Mouse (Mus musculus) embryonic facial prominence, embryonic 10.5 days (tissue): ENCODE data around the gene Cst3. TPM values are rescaled to one million over a fixed set of nuclear protein-coding genes. Genes with fewer than 3 reads are reported as not detected.

Experiments used
- DNase-seq: peaks from one replicate; pipeline ENCODE4 v3.0.0-alpha.2; 2017; ENCODE audit warnings: low spot score
- H3K27ac ChIP-seq: fragments of 300-500 bp; sonication (generic); replicated peaks from 2 replicates; pipeline ENCODE4 v1.5.1; 2016; ENCODE audit warnings: mild to moderate bottlenecking
- H3K27me3 ChIP-seq: fragments of 300-500 bp; sonication (generic); replicated peaks from 2 replicates; pipeline ENCODE4 v1.6.1; 2016; ENCODE audit warnings: low read depth, mild to moderate bottlenecking; ENCODE audit not compliant: poor library complexity, severe bottlenecking
- H3K36me3 ChIP-seq: fragments of 300-500 bp; sonication (generic); replicated peaks from 2 replicates; pipeline ENCODE4 v1.6.1; 2016; ENCODE audit warnings: mild to moderate bottlenecking, moderate library complexity
- H3K4me1 ChIP-seq: fragments of 300-500 bp; sonication (generic); 2 replicates; pipeline ENCODE4 v1.6.1; 2016
- H3K4me3 ChIP-seq: fragments of 300-500 bp; sonication (generic); 2 replicates; pipeline ENCODE4 v1.5.1; 2016; ENCODE audit warnings: mild to moderate bottlenecking, moderate library complexity
- H3K9me3 ChIP-seq: fragments of 300-500 bp; sonication (generic); 2 replicates; pipeline ENCODE4 v1.6.1; 2016; ENCODE audit warnings: mild to moderate bottlenecking
- WGBS: fragments of 180-500 bp; shearing (Covaris S2); methylation state at CpG from one replicate; pipeline ENCODE4 v1.1.7; 2016; 5-methylcytosine and 5-hydroxymethylcytosine counted together
- polyA plus RNA-seq: library from polyadenylated mRNA; unstranded; fragments of >200 nt; fragmentation: Nextera tagmentation; extraction: Ambion mirVana; gene quantifications from 2 replicates; pipeline ENCODE4 v1.2.1, GENCODE M21; 2016

The Cst3 gene
- polyA plus RNA-seq, 1 experiment from 2014 or later, result 265 TPM

DNA sequence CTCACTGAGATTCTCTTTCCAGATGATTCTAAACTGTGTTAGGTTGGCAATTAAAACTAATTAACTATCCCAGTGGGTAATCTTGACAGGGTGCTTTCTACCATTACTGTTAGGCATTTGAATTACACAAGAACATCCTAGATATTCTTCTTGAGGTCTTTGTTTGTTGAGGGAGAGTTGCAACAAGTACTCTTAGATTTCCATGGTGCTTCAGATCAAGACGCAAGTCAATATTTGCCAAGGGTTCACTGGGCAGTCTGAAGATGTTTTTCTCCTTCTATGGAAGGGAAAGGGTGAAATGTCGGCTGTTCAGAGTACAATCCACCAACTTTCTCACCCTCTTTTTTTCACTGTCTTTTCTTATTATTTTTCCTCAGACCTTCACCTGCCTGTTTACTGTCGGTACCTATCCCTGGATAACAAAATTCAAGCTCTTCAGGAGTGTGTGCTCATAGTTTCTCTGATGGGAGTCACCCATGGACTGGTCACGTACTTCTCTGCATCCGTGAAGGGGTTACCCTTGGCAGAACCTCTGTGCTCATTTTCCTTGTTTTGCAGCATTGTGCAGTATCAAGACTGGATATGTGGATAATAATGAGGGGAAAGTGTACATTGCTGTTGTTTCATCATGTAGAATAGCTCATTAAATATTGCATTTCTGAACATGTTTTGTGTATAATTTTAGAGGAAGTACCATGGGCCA lies 37.3 kb downstream of the Cst3 start:
- 87% methylated on average over 5 of the region's 5 CpGs for WGBS
- Histone ChIP-seq H3K4me1 (no peaks in the 10 kb centered on the region), H3K9me3 (no peaks in the 10 kb centered on the region), H3K36me3 (no peaks in the 10 kb centered on the region), H3K4me3 (no peak overlapping the region), H3K27me3 (no peaks in the 10 kb centered on the region), H3K27ac (no peak overlapping the region)
- no peak for DNase-seq

DNA sequence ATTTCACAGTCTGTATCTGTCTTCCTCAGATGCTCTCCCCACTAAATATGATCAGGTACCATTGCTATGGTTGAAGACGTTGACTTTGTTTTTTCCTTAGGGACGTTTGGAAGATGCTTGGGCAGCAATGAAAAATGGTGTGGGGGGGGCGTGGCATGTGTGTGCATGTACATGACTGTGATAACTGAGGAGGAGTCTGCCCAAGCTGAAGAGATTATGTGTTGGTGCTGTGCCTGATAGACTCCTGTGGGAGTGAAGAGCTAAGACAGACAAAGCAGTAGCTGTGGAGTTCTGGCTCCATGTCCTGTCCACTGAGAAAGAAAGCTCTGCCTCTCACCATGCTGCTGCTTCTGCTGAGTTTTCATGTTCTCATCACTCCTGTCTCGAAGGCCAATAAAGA lies 40.6 kb downstream of the Cst3 start, which contains the start of gene Cst9:
Cst9 (plus strand) TSS at position 236 of the 400 bp plus-strand sequence.
- H3K27me3 ChIP-seq, result no peaks in the 10 kb centered on the region
- no peak within 1 kb of the TSS for H3K4me3 ChIP-seq
- DNase-seq, result no peak
- WGBS, result 84% methylated on average over 4 of the region's 4 CpGs
- no peaks in the 10 kb centered on the region for H3K36me3 ChIP-seq
- no peaks in the 10 kb centered on the region for H3K4me1 ChIP-seq
- no peak within 1 kb of the TSS for H3K27ac ChIP-seq
- no peaks in the 10 kb centered on the region for H3K9me3 ChIP-seq

DNA sequence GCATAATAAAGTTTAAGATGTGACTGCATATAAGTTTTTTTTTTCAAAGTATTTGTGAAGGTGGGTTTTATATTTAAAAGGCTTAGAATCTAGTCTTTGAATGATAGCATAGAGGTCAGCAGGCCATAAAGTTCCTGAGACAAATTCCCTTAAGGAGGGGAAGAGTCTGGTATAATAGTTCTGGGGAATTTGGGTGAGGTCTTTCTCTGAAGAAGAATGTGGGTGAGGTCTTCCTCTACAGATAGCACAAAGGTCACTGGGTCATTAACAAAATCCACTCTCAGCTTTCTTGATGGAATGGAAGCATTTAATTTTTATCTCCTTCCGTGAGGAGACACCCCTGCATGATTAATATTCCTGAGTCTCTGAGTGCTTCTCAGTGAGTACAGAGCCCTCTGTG lies 49.5 kb downstream of the Cst3 start:
- H3K27me3 ChIP-seq, result no peaks in the 10 kb centered on the region
- WGBS, result 71% methylated on average over 1 of the region's 1 CpGs
- no peak for DNase-seq
- no peak overlapping the region for H3K27ac ChIP-seq
- H3K9me3 ChIP-seq, result no peaks in the 10 kb centered on the region
- H3K36me3 ChIP-seq, result no peaks in the 10 kb centered on the region
- H3K4me1 ChIP-seq, result no peaks in the 10 kb centered on the region
- H3K4me3 ChIP-seq, result no peak overlapping the region

Other genes starting within 250 kb of the Cst3 start
- gene Nxt1, start 203.1 kb downstream of the Cst3 start, polyA plus RNA-seq, result 142 and 154 TPM in 2 replicates
- gene Gzf1, start 194.7 kb downstream of the Cst3 start, polyA plus RNA-seq, result 25.6 and 28.1 TPM in 2 replicates
- gene Napb, start 143.2 kb downstream of the Cst3 start, polyA plus RNA-seq, result 5.7 and 6.0 TPM in 2 replicates
- not detected in 2 replicates for gene Cstl1, start 125.3 kb downstream of the Cst3 start, polyA plus RNA-seq
- not detected in 2 replicates for gene Cst11, start 104.2 kb downstream of the Cst3 start, polyA plus RNA-seq
- gene 8030411F24Rik, start 93.7 kb downstream of the Cst3 start, polyA plus RNA-seq, result not detected in 2 replicates
- not detected in 2 replicates for gene Cst12, start 86.3 kb downstream of the Cst3 start, polyA plus RNA-seq
- gene Cst8, start 76.9 kb downstream of the Cst3 start, polyA plus RNA-seq, result not detected in 2 replicates
- not detected in 2 replicates for gene Cst13, start 55.6 kb downstream of the Cst3 start, polyA plus RNA-seq
- not detected in 2 replicates for gene Cst9, start 40.5 kb downstream of the Cst3 start, polyA plus RNA-seq
- gene 9230104L09Rik, start 10.7 kb downstream of the Cst3 start, polyA plus RNA-seq, result not detected in 2 replicates
- not detected in 2 replicates for gene Gm1330, start 127.6 kb upstream of the Cst3 start, polyA plus RNA-seq
- not detected in 2 replicates for gene Gm10750, start 141.5 kb upstream of the Cst3 start, polyA plus RNA-seq